Mouse (Mus musculus) urinary bladder, adult 18-20 months (tissue): Measurements from ENCODE around the gene BC025446.
"Not testable (repeated sequence)": the region's sequence is repeated elsewhere in the genome, so short reads cannot be mapped to it uniquely, and the experiment has no call there.

Source experiments
- DNase-seq, 2 experiments: peaks; one replicate each; pipeline ENCODE4 v3.0.0; 2022; ENCODE audit warnings: low spot score in 2 of 2, mixed read lengths in 2 of 2

Gene BC025446

DNA sequence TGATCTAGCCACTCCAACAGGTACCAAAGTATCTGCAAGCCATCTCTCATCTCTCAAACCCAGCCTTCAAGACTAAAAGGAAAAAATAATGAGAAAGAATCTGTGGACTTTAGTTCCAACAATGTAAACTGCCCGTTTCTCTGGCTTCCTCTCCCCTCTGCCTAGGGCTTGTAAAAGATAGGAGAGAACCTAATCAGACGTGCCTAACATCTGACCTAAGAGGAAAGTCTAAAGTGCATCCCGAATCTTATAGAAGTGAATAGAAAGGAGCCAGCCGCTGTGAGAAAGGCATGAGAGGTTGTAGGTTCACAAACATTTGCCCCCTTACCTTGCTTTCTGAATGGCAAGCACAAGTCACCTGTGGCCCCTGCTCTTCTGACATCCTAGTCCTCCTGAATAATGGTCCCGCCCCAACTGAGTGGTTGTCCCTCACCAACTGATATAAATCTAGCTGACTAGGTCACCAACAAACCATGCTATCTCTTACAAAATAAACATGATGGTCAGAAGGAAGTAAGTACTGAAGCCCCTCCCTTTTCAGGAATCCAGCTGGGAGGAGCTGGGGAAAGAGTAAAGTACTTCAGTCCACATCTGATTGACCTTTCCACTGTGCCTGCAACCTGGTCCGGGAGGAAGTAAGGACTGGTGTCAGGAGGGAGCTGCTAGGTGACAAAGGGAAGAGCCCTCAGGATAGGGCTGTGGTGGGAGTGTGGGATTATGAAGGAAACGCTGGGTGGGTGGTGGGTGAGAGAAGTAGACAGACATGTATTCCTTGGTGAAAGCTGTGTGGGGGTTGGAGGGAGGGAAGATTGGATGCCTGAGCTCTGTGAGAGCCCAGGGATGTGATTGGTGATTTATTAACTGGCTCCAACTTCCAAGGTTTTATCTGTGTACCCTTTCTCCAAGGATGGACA, at the start of gene BC025446:
TSS of gene BC025446 (plus strand) at position 599 of the 914 bp plus-strand sequence.
- no peak for DNase-seq

DNA sequence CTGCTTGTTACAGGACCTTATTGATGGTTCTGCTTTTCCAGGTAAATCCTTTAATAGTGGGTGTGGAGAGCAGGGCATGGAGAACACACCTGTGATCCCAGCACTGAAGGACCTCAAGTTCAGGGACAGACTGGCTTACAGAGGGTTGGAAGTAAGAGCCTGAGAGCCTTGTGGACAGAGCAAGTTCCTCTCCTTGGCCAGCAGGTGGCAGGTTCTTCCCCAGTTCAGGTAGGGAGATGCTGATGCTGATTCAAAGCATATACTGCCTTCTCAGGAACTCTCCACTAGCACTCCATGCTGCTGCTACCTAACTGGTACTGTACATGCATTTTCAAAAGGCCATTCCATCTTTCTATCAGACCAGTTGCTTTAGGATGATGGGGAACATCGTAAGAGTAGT, 40.7 kb upstream of the BC025446 start:
- DNase-seq = peak in 1 of 2 experiments; percentile 27

- no peak for DNase-seq
Observed at GRCm38 (mm10) chr15:75186291-75186690, 29.9 kb upstream of the BC025446 start.

- peak in 1 of 2 experiments; percentile 4 for DNase-seq
Observed at GRCm38 (mm10) chr15:75189116-75189515, 27.1 kb upstream of the BC025446 start.

- DNase-seq = not testable (repeated sequence)
Observed at GRCm38 (mm10) chr15:75190560-75190959, 25.6 kb upstream of the BC025446 start.

DNA sequence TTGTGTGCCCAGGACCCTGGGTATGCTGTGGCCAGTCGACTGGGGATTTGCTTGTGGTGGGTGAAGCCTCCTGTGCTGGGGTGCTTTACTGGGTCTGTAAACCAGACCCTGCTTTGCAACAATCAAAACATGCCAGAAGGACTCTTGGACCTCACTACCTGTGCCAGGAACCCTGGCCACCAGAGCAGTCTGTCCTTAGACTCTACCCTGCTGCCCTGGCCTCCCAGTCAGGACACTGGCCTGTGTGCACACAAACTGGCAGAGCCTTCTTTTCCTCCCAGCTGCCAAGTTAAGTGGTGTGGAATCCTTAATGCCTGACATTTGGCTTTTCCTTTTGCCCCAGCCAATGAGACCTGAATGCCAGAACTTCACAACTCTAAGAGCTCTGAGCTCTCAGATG, 655 bp downstream of the BC025446 start:
- no peak for DNase-seq

- DNase-seq = no peak
Observed at GRCm38 (mm10) chr15:75221942-75222341, 5.8 kb downstream of the BC025446 start.

DNA sequence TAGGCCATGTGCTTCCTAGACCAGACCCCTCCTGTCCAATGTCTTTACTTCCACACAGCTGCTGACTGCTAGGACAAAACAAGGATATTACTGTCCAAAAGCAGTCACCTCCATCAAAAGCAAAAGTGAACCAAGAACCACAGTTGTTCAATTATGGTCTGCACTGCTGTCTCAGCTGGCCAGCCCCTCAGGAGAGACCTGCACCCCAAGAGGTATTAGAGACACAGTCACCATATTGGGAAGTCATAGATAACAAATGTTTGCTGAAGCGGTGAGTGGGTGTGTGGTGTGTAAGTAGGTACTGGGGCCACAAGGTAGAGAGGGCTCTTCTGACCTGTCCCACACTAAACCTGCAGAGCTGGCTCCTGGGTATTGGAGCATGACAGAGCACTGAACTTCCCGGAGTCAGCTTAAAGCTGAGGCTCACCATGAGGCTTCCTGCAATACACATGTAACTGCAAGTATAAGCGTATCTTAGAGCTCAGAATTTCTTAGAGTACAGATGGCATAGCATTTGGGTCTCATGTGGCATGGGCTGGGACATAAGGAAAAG, 21.6 kb downstream of the BC025446 start:
- DNase-seq = no peak

GRCm38 (mm10) chr15:75240558-75240957, 24.4 kb downstream of the BC025446 start:
- no peak for DNase-seq

GRCm38 (mm10) chr15:75242756-75243640, 26.8 kb downstream of the BC025446 start:
- no peak for DNase-seq

DNA sequence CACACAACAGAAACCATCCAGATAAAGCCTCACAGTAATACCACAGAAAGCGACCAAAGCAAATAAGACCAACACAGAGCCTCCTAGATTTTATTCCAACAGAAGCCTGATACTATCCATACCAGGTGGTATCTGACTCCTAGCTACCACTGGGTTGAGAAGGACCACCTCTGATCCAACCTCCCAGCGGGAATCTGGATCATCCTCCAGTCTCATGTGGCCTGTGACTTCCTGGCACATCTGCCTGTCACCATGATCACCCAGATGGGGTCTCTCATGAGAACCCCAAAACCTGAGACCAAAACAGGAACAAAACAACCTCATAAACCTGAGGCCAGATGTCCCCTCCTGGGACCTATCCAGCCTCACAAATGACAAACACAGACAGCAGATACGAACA, 38.5 kb downstream of the BC025446 start:
- no peak for DNase-seq

- DNase-seq = no peak
Observed at GRCm38 (mm10) chr15:75265863-75266262, 49.7 kb downstream of the BC025446 start.

GRCm38 (mm10) chr15:75266626-75267025, 50.5 kb downstream of the BC025446 start:
- DNase-seq = no peak

- no peak for DNase-seq
Observed at GRCm38 (mm10) chr15:75268121-75268520, 51.9 kb downstream of the BC025446 start, which contains the start of gene Ly6f. Gene Ly6f (plus strand): TSS chr15:75268421.

GRCm38 (mm10) chr15:75268916-75269829, 53.0 kb downstream of the BC025446 start:
- no peak for DNase-seq

- no peak for DNase-seq
Observed at GRCm38 (mm10) chr15:75270169-75270568, 54.0 kb downstream of the BC025446 start.

- no peak for DNase-seq
Observed at GRCm38 (mm10) chr15:75270691-75271362, 54.7 kb downstream of the BC025446 start.

GRCm38 (mm10) chr15:75271426-75271825, 55.2 kb downstream of the BC025446 start:
- no peak for DNase-seq

- no peak for DNase-seq
Observed at GRCm38 (mm10) chr15:75271891-75272290, 55.7 kb downstream of the BC025446 start.
